Mouse (Mus musculus) heart, adult 8-10 months (tissue): Measurements from ENCODE around the gene Skp2. TPM values are rescaled to one million over a fixed set of nuclear protein-coding genes. Genes with fewer than 3 reads are reported as not detected.
"Not testable (repeated sequence)": the region's sequence is repeated elsewhere in the genome, so short reads cannot be mapped to it uniquely, and the experiment has no call there.

Experiments
- DNase-seq: peaks from one replicate; pipeline ENCODE4 v3.0.0; 2022; ENCODE audit warnings: low spot score
- total RNA-seq, 4 experiments: library from RNA; stranded (reverse); gene quantifications; 2 replicates each; pipeline ENCODE4 v1.2.4; 2022

Gene Skp2
- total RNA-seq, result under 1 TPM; 0.28 to 0.55 (median 0.40) TPM

- DNase-seq, result no peak
Observed at GRCm38 (mm10) chr15:9155325-9155724, at the start of gene Skp2. Gene Skp2 (minus strand): TSS chr15:9155425.

- no peak for DNase-seq
Observed at GRCm38 (mm10) chr15:9198421-9198820, 43.2 kb upstream of the Skp2 start.

- DNase-seq, result not testable (repeated sequence)
Observed at GRCm38 (mm10) chr15:9192685-9193084, 37.5 kb upstream of the Skp2 start.

- DNase-seq, result no peak
Observed at GRCm38 (mm10) chr15:9189796-9190195, 34.6 kb upstream of the Skp2 start.

GRCm38 (mm10) chr15:9183995-9184394, 28.8 kb upstream of the Skp2 start:
- no peak for DNase-seq

- no peak for DNase-seq
Observed at GRCm38 (mm10) chr15:9177038-9177437, 21.8 kb upstream of the Skp2 start.

- no peak for DNase-seq
Observed at GRCm38 (mm10) chr15:9164125-9164524, 8.9 kb upstream of the Skp2 start.

- no peak for DNase-seq
Observed at GRCm38 (mm10) chr15:9162557-9163070, 7.4 kb upstream of the Skp2 start.

GRCm38 (mm10) chr15:9140684-9141171, 14.5 kb downstream of the Skp2 start:
- DNase-seq, result no peak

- DNase-seq, result peak; percentile 98
Observed at GRCm38 (mm10) chr15:9140252-9140680, 15.0 kb downstream of the Skp2 start, which contains the start of gene Lmbrd2. Gene Lmbrd2 (plus strand): TSS chr15:9140550.

GRCm38 (mm10) chr15:9139447-9139846, 15.8 kb downstream of the Skp2 start:
- no peak for DNase-seq

GRCm38 (mm10) chr15:9134891-9135507, 20.2 kb downstream of the Skp2 start:
- DNase-seq, result peak; percentile 35

- DNase-seq, result peak; percentile 7
Observed at GRCm38 (mm10) chr15:9132693-9133443, 22.4 kb downstream of the Skp2 start.

GRCm38 (mm10) chr15:9131499-9131888, 23.7 kb downstream of the Skp2 start:
- DNase-seq, result peak; percentile 6

GRCm38 (mm10) chr15:9130772-9131498, 24.3 kb downstream of the Skp2 start:
- peak; percentile 13 for DNase-seq

- DNase-seq, result no peak
Observed at GRCm38 (mm10) chr15:9127051-9127791, 28.0 kb downstream of the Skp2 start.

- DNase-seq, result no peak
Observed at GRCm38 (mm10) chr15:9124856-9125255, 30.4 kb downstream of the Skp2 start.

GRCm38 (mm10) chr15:9122989-9123388, 32.2 kb downstream of the Skp2 start:
- peak; percentile 23 for DNase-seq

- peak; percentile 29 for DNase-seq
Observed at GRCm38 (mm10) chr15:9120081-9120480, 35.1 kb downstream of the Skp2 start.

GRCm38 (mm10) chr15:9118852-9119251, 36.4 kb downstream of the Skp2 start:
- DNase-seq, result no peak

GRCm38 (mm10) chr15:9114599-9114998, 40.6 kb downstream of the Skp2 start:
- no peak for DNase-seq
